Mouse (Mus musculus) liver, postnatal 0 days (tissue): ENCODE results near the gene Aurkb.

Experiments
- CTCF ChIP-seq: sonication (generic); IDR thresholded peaks from 2 replicates; pipeline ENCODE4 v1.5.1; 2016; ENCODE audit warnings: antibody characterized with exemption, low read depth
- EP300 ChIP-seq: IDR thresholded peaks from 2 replicates; pipeline ENCODE4 v1.6.1; 2016; ENCODE audit warnings: antibody characterized with exemption, low read depth, mild to moderate bottlenecking

DNA sequence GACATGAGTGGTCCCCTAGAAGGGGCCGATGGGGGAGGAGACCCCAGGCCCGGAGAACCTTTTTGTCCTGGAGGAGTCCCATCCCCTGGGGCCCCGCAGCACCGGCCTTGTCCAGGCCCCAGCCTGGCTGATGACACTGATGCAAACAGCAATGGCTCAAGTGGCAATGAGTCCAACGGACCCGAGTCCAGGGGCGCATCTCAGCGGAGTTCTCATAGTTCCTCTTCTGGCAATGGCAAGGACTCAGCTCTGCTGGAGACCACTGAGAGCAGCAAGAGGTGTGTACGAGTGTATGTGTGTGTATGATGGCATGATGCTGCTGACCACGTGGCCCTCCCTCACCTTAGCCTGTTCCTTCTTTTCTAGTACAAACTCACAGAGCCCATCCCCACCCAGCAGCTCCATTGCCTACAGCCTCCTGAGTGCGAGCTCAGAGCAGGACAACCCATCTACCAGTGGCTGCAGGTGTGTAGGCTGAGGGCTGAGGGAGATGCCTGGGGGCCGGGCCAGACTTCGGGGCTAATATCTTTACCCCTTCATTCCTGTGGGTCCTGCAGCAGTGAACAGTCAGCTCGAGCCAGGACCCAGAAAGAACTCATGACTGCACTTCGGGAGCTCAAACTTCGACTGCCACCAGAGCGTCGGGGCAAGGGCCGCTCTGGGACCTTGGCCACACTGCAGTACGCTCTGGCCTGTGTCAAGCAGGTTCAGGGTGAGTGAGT lies 55.4 kb downstream of the Aurkb start:
- TF ChIP-seq CTCF (no peak), EP300 (no peak)
